Mouse (Mus musculus): Measurements from ENCODE around the gene AI413582.

- TF ChIP-seq POLR2A (IDR thresholded peaks at IDR 0.05; ENCODE audit: control insufficient read depth, low read depth, low read length) = no peak
- TF ChIP-seq CTCF (IDR thresholded peaks at IDR 0.05; ENCODE audit: control insufficient read depth, insufficient read depth, insufficient replicate concordance, low read depth, low read length) = no peak
These were observed 8.3 kb upstream of the AI413582 start for GRCm38 (mm10) chr17:27573772-27574320.

All from testis, adult 2 months (tissue).